Mouse (Mus musculus): Measurements from ENCODE around the gene Mgl2.
"Not testable (repeated sequence)": the region's sequence is repeated elsewhere in the genome, so short reads cannot be mapped to it uniquely, and the experiment has no call there.

The Mgl2 gene

GRCm38 (mm10) chr11:70129926-70130379 is at the start of gene Mgl2:
Mgl2 (plus strand) TSS chr11:70130329.
- no peak for DNase-seq

- peak in 1 of 2 experiments; percentile 8 for DNase-seq
These were observed 49.1 kb upstream of the Mgl2 start for GRCm38 (mm10) chr11:70080803-70081590.

GRCm38 (mm10) chr11:70084563-70084962 is 45.6 kb upstream of the Mgl2 start:
- DNase-seq, result no peak

GRCm38 (mm10) chr11:70091986-70092783 is 37.9 kb upstream of the Mgl2 start, which contains the start of gene Asgr2:
Asgr2 (plus strand) TSS chr11:70092644.
- no peak for DNase-seq

GRCm38 (mm10) chr11:70097396-70097795 is 32.7 kb upstream of the Mgl2 start:
- no peak for DNase-seq

GRCm38 (mm10) chr11:70099102-70099501 is 31.0 kb upstream of the Mgl2 start:
- no peak for DNase-seq

- DNase-seq, result no peak
These were observed 30.3 kb upstream of the Mgl2 start for GRCm38 (mm10) chr11:70099809-70100208.

- no peak for DNase-seq
These were observed 26.3 kb upstream of the Mgl2 start for GRCm38 (mm10) chr11:70103701-70104315.

- DNase-seq, result no peak
These were observed 23.0 kb upstream of the Mgl2 start for GRCm38 (mm10) chr11:70107085-70107484.

GRCm38 (mm10) chr11:70110146-70110545 is 20.0 kb upstream of the Mgl2 start:
- DNase-seq, result peak; percentile 59

GRCm38 (mm10) chr11:70114562-70114961 is 15.6 kb upstream of the Mgl2 start:
- DNase-seq, result no peak

- no peak for DNase-seq
These were observed 14.2 kb upstream of the Mgl2 start for GRCm38 (mm10) chr11:70115901-70116300.

- DNase-seq, result not testable (repeated sequence)
These were observed 4.9 kb downstream of the Mgl2 start for GRCm38 (mm10) chr11:70135001-70135400.

- DNase-seq, result not testable (repeated sequence)
These were observed 5.8 kb downstream of the Mgl2 start for GRCm38 (mm10) chr11:70135925-70136324.

GRCm38 (mm10) chr11:70139171-70139570 is 9.0 kb downstream of the Mgl2 start:
- DNase-seq, result no peak

GRCm38 (mm10) chr11:70151072-70151471 is 20.9 kb downstream of the Mgl2 start:
- no peak for DNase-seq

- DNase-seq, result not testable (repeated sequence)
These were observed 25.8 kb downstream of the Mgl2 start, which contains the start of gene Clec10a for GRCm38 (mm10) chr11:70155897-70156296. Clec10a (plus strand) TSS chr11:70156197.

GRCm38 (mm10) chr11:70162336-70162735 is 32.2 kb downstream of the Mgl2 start:
- DNase-seq, result no peak

- DNase-seq, result no peak
These were observed 36.1 kb downstream of the Mgl2 start for GRCm38 (mm10) chr11:70165972-70166921.

- no peak for DNase-seq
These were observed 38.0 kb downstream of the Mgl2 start for GRCm38 (mm10) chr11:70168136-70168535.

- not testable (repeated sequence) for DNase-seq
These were observed 39.3 kb downstream of the Mgl2 start for GRCm38 (mm10) chr11:70169471-70169870.

GRCm38 (mm10) chr11:70170291-70170690 is 40.2 kb downstream of the Mgl2 start:
- no peak for DNase-seq
